Mouse (Mus musculus): ENCODE measurements around the gene Bcl2.
A peak's percentile ranks its signal among the peaks of the same experiment; 100 is the strongest.
"Not testable (repeated sequence)": the region's sequence is repeated elsewhere in the genome, so short reads cannot be mapped to it uniquely, and the experiment has no call there.

Bcl2 gene

DNA sequence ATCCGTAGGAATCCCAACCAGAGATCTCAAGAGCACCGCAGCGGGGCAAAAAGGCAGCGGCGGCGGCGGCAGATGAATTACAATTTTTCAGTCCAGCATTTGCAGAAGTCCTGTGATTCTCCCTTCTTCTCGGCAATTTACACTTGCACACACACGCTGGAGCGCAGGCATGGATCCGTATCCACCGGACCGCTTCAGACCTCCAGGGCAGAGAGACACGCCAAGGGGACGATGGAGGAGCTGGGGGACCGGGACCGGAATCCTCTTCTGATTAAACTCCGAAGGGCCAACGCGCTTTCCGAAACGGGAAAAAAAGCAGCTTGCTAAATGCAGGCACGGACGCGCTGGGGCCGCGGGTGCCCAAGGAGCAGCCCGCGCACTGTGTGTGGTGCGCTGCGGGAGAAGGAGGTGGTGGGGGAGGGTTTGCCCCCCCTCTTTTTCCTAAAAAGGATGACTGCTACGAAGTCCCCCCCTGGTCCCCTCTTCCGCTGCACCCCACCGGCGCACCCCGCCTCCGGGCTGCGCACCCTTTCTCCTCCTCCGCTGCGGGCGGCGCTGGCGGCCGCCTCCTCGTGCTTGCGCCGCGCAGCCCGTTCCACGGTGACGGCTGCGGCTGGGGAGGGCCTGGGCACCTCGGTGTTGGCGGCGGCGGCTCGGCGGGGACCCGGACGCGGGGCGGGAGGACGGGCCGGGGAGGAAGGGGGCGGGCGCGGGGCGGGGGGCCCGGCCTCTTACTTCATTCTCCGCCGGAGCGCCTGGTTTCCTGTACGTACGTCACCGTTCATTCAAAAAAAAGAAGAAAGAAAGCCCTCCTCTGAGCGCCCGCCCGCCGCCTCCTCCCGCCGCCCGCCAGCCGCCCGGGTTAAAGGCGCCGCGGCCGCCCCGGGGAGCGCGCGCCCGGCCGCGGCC is at the start of gene Bcl2:
Gene Bcl2 (minus strand): TSS at position 654 of the 909 bp plus-strand sequence.
- DNase-seq, result peak; percentile 67

GRCm38 (mm10) chr1:106760750-106761149 is 46.7 kb upstream of the Bcl2 start:
- no peak for DNase-seq

- peak; percentile 95 for DNase-seq
Measured at GRCm38 (mm10) chr1:106759572-106760435, 45.7 kb upstream of the Bcl2 start, which contains the start of gene Kdsr. Gene Kdsr, minus strand, starts transcription at chr1:106759727.

GRCm38 (mm10) chr1:106758734-106759571 is 44.9 kb upstream of the Bcl2 start:
- DNase-seq, result peak; percentile 25

DNA sequence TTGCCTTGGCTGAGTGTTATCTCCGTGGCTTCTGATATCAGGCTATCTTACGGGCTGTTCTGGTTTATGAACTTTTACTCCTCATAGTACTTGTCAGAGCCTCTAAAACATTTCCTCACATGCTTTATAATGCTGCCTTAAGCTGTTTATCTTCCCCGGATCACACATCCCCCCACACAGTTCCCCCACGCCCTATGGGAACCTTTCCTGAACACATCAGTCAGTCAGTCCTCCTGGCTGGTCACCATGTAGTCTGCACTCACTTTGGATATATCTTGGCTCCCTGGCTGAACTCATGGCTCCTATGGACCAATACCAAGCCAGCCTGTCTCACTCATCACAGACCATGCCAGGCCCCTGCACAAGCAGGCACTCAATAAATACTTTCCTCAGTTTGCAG is 42.6 kb upstream of the Bcl2 start:
- no peak for DNase-seq

DNA sequence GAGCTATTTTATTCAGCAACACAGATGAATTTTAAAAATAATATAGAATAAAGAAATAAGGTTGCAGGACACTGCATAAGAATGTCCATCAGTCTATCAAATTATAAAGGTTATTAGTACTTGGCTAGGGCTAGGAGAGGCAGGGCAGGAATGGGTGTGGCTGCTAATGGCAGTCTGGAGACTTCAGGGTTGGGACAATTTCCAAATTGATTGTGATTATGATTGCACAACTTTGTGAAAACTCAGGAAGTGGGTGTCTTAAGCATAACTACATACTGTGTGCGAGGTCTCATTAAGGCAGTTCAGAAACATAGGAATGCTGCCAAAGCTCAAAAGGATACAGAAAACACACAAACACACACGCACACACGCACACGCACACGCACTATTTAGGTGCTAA is 37.9 kb upstream of the Bcl2 start:
- DNase-seq, result no peak

- DNase-seq, result no peak
Measured at GRCm38 (mm10) chr1:106750656-106751055, 36.6 kb upstream of the Bcl2 start.

GRCm38 (mm10) chr1:106748555-106749315 is 34.7 kb upstream of the Bcl2 start:
- DNase-seq, result no peak

DNA sequence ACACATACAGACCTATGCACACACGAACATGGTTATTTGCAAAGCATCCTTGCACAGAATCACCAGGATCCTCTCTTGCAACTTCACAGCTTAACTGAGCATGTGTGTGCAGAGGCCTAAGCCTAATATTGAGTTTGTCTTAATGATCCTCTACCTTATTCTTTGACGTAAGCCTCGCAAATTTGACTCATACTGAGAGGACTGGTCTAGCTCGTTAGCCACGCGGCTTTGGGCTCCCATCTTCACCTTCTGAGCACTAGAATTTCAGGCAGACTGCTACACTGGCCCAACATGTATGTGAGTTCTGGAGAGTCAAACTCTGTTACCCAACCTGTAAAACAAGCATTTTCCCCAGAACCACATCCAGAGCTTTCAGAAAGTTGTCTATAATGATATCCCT is 28.9 kb upstream of the Bcl2 start:
- no peak for DNase-seq

- no peak for DNase-seq
Measured at GRCm38 (mm10) chr1:106740735-106741134, 26.7 kb upstream of the Bcl2 start.

DNA sequence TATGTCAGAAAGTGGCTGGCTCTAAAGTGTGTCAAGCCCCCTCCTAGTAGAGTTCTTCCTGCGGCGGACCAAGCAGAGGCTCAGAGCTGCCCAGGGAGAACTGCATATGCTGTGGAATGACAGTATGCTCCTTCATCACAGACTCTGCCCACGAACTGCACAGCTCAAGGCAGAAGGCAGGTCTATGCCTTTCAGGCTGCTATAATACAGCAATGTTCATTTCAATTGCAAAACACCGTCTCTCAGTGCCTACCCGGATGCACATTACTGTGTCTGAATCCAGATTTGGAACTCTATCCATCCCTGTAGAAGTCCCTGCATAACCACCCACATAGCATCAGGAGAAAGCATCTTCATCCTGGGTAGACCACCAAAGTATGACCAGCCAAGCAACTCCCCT is 25.7 kb upstream of the Bcl2 start:
- DNase-seq, result no peak

GRCm38 (mm10) chr1:106738092-106738491 is 24.0 kb upstream of the Bcl2 start:
- no peak for DNase-seq

DNA sequence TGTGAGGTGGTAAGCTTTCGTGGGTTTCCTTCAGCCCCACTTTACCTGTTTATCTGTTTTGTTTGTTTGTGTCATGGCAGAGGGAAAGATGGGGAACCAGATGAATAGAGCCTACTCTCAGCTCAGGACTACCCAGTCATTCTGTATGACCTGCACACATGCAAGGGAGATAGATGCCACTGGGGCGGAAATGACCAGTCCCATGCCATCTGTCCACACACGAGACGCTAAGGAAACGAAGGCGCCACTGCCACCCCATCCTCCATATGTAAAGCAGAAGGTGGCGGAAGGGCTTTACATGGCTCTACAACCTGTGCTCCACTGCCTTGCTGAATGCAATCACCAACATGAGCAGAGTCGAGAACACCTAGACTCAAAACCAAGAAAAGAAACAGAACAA is 22.1 kb upstream of the Bcl2 start:
- no peak for DNase-seq

DNA sequence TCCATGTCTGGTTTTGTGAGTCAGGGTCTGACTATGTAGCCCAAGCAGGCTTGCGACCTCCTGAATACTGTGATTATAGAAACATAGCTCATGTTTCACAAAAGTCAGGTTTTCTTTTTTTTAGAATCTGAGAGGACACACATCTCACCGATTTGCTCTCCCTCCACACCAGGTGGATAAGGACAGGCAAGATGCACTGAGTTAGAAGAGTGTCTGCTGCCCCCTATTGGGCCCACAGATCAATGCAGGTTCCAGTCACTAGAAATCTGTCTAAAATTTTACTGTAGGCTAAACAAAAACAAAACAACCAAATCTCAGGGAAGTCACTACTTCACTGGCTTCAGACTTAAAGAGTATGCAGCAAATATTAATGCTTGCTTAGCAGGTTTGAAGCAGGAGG is 21.5 kb upstream of the Bcl2 start:
- peak; percentile 51 for DNase-seq

GRCm38 (mm10) chr1:106722061-106722460 is 8.0 kb upstream of the Bcl2 start:
- no peak for DNase-seq

- DNase-seq, result not testable (repeated sequence)
Measured at GRCm38 (mm10) chr1:106717736-106718135, 3.7 kb upstream of the Bcl2 start.

- peak; percentile 33 for DNase-seq
Measured at GRCm38 (mm10) chr1:106717071-106717601, 3.1 kb upstream of the Bcl2 start.

- no peak for DNase-seq
Measured at GRCm38 (mm10) chr1:106716141-106716540, 2.1 kb upstream of the Bcl2 start.

- no peak for DNase-seq
Measured at GRCm38 (mm10) chr1:106715111-106716083, 1.3 kb upstream of the Bcl2 start.

GRCm38 (mm10) chr1:106714530-106714981 is 482 bp upstream of the Bcl2 start:
- peak; percentile 46 for DNase-seq
